Mouse (Mus musculus) bone marrow, adult 2 months (tissue): Measurements from ENCODE around the gene Cavin2. TPM values are rescaled to one million over a fixed set of nuclear protein-coding genes. Genes with fewer than 3 reads are reported as not detected.
A peak's percentile ranks its signal among the peaks of the same experiment; 100 is the strongest.

Source experiments
- H3K27ac ChIP-seq: fragments of 200-500 bp; 2 replicates; pipeline ENCODE4 v1.5.1; 2012; ENCODE audit warnings: low read depth, mild to moderate bottlenecking, control low read depth, inconsistent platforms, low read length; ENCODE audit not compliant: control insufficient read depth, poor library complexity, insufficient read depth
- H3K4me1 ChIP-seq: fragments of 200-500 bp; 2 replicates; pipeline ENCODE4 v1.6.1; 2011; ENCODE audit warnings: low read length; ENCODE audit not compliant: control insufficient read depth, insufficient read depth
- H3K4me3 ChIP-seq: fragments of 200-500 bp; replicated peaks from 2 replicates; pipeline ENCODE3; 2011; ENCODE audit warnings: mild to moderate bottlenecking, low read depth, low read length, control low read depth; ENCODE audit not compliant: control insufficient read depth
- CTCF ChIP-seq: fragments of 200-500 bp; IDR thresholded peaks from 2 replicates; pipeline ENCODE4 v1.5.1; 2011; ENCODE audit warnings: low read length, control low read depth; ENCODE audit not compliant: control insufficient read depth, insufficient read depth
- POLR2A ChIP-seq: fragments of 200-500 bp; IDR thresholded peaks from 2 replicates; pipeline ENCODE4 v1.6.1; 2011; ENCODE audit warnings: low read depth, mild to moderate bottlenecking, control low read depth, low read length, borderline replicate concordance; ENCODE audit not compliant: control insufficient read depth
- WGBS: fragments of 180-500 bp; shearing (Covaris S2); methylation state at CpG from one replicate; pipeline ENCODE4 v1.1.7; 2018; 5-methylcytosine and 5-hydroxymethylcytosine counted together
- polyA plus RNA-seq: library from polyadenylated mRNA; stranded (reverse); fragments of >200 nt; gene quantifications from 2 replicates; pipeline ENCODE4 v1.2.4, GENCODE M21; 2011; ENCODE audit warnings: low replicate concordance; ENCODE audit not compliant: missing spikeins, insufficient read depth, insufficient read length

Cavin2 gene
- polyA plus RNA-seq, 1 experiment = 24.3 TPM

DNA sequence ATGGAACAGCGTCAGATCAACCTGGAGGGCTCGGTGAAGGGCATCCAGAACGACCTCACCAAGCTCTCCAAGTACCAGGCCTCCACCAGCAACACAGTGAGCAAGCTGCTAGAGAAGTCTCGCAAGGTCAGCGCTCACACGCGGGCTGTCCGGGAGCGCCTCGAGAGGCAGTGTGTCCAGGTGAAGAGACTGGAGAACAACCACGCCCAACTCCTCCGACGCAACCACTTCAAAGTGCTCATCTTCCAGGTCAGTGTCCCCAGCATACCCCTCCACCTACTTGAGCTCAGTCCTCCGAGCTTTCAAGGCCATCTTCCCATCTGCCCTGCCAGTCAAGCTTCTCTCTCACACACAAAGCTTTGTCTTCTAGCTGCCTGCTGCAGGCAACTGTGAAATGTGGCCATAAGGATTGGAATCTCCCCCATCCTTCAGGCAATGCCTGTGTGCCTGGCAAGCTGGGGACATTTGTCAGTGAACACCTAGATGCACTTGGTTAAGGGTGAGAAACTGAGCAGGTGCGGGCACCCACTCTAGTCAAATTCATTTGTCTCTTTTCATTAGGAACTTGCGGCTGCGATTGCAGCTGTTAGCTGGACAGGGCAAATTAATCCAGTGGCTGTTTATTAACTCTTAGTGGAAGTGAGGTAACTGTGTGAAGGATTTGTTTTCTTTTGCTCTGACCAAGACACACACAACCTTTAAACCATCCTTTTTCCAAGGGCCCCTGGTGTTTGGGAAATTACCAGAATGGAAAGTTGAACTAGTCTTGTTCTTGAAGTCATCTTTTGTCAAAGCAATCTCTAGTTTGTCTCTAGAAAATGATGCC is 907 bp downstream of the Cavin2 start:
- Histone ChIP-seq H3K4me1 (no peaks in the 10 kb centered on the region), H3K4me3 (peak overlapping the region; percentile 17), H3K27ac (peak overlapping the region; percentile 34; the same call in 1 of the 2 replicates)
- no peak for TF ChIP-seq POLR2A
- TF ChIP-seq CTCF = no peak
- 89% methylated on average over 17 of the region's 17 CpGs for WGBS

DNA sequence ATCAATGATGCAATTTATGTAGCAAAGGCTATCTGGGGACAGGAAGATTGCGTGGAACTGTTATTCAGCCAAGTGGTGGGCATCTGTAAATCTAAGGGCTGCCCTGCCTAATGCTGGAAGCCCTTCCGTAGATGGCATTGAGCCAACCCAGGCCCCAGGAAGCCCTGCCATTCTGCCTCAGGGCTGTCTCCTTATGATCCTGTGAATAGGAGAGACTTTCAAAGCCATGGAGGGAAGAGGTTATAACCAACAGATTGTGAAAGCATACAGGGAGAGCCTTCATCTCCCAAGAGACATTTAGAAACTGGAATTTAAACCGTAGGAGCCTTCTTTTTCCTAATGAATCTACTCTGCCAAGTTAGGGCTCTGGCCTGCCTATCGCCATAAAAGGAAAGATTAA is 1.7 kb downstream of the Cavin2 start:
- 70% methylated on average over 4 of the region's 4 CpGs for WGBS
- Histone ChIP-seq H3K4me3 (no peak overlapping the region), H3K4me1 (no peaks in the 10 kb centered on the region), H3K27ac (no peak overlapping the region)
- no peak for TF ChIP-seq POLR2A
- TF ChIP-seq CTCF = no peak

DNA sequence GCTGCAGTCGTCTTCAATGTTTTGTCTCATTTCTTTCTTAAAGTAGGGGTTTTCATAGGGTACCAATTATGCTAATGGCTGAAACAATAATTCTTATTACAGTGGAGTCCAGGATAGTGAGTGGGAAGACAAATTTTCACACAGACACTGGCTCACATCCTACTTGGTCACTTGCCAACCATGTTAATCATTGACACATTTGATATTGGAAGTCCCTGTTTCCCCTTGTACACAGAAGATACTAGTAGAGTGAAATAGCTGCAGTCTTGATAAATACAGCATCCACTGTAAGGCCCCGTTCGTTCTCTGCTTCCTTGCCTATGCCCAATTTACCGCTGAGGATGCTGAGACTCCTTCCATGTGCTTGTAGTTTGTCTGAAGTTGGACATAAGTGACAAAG is 3.4 kb downstream of the Cavin2 start:
- WGBS = 72% methylated on average over 4 of the region's 4 CpGs
- no peak overlapping the region for H3K4me3 ChIP-seq

DNA sequence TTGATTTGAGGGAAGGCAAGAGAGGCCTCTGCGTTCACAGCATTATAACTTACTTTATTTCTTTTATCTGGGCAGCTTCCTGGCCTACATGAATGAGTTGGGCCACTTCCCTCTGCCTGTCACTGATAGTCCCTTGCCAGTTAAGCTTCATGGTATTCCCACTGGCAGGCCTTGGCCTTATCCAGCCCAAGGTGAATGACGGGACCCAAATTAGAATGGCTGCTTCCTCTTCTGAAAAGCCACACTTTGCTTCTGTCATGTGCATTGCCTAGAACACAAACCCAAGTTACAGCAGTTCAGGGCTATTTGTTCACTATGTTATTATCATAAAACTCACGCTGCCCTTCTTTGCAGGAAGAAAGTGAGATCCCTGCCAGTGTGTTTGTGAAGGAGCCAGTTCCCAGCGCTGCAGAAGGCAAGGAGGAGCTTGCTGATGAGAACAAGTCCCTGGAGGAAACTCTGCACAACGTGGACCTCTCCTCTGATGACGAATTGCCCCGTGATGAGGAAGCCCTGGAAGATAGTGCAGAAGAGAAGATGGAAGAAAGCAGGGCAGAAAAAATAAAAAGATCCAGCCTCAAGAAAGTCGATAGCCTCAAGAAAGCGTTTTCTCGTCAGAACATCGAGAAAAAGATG is 11.5 kb downstream of the Cavin2 start:
- H3K27ac ChIP-seq = no peak overlapping the region
- WGBS = 46% methylated on average over 11 of the region's 11 CpGs
- H3K4me1 ChIP-seq = no peaks in the 10 kb centered on the region

More for the DNA sequence above, 3.4 kb downstream of the Cavin2 start:
- Histone ChIP-seq H3K4me1 (no peaks in the 10 kb centered on the region), H3K27ac (no peak overlapping the region)
- TF ChIP-seq CTCF = no peak
- no peak for TF ChIP-seq POLR2A

DNA sequence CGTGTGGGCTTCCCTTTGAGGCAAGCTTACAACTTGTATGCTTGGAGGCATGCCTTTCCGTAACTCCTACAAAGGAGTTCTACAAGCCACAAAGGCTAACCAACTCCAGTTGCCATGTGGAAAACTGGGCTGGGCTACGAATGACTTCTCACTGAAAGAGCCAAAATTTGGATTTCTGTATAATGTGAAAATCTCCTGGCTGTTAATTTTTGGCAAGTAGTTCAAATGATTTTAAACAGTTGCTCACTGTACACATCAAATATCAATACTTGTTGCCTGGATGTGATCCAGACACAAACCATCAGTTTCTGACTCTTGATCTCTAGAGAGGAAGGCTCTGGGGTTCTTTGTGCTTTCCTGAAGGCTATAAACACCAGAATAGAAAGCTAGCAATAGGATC is 18.1 kb downstream of the Cavin2 start:
- no peak overlapping the region for H3K27ac ChIP-seq
- no peaks in the 10 kb centered on the region for H3K4me1 ChIP-seq
- no peak overlapping the region for H3K4me3 ChIP-seq
- WGBS = 82% methylated on average over 3 of the region's 3 CpGs
- no peak for TF ChIP-seq CTCF
- no peak for TF ChIP-seq POLR2A

More for the DNA sequence above, 11.5 kb downstream of the Cavin2 start:
- no peak for TF ChIP-seq POLR2A
- no peak for TF ChIP-seq CTCF
- H3K4me3 ChIP-seq = no peak overlapping the region

DNA sequence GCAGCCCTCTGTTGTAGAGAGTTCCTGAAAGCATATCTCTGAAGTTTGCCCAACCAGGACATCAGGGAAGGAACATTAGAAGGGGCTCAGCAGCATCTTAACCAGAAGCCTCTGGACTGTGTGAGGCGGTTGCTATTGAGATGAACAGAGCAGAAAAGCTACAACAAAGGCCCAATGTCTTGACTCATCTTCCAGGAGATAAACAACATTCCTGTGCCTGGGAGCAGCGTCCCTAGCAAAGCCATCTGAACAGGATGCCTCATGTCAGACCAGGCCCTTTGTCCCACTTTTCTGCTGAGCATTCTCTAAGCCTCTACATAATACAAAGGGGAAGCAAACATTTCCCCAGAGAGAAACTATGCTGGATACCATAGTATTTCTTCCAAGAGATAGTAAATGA is 26.6 kb downstream of the Cavin2 start:
- no peak for TF ChIP-seq POLR2A
- no peak for TF ChIP-seq CTCF
- no peak overlapping the region for H3K4me3 ChIP-seq
- H3K27ac ChIP-seq = no peak overlapping the region
- 66% methylated on average over 2 of the region's 2 CpGs for WGBS
- no peaks in the 10 kb centered on the region for H3K4me1 ChIP-seq

DNA sequence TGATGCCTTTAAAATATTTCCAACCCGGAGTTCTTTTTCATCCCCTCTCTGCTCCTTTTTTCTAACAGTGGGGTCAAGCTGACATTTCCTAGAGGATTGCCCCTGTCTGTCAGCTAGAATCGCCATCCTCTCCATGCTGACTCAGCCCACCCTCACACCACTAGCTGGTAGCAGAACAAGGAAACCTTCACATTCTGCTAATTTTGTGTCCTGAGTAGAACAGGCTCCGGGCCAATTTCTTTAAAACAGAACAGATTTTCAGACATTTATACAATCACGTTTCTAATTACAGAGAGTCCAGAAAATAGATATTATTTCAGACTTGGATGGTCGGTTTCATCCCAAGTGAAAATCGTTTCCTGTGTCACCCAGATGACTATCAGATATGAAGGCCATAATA is 34.6 kb downstream of the Cavin2 start:
- Histone ChIP-seq H3K27ac (no peak overlapping the region), H3K4me3 (no peak overlapping the region), H3K4me1 (no peaks in the 10 kb centered on the region)
- 74% methylated on average over 6 of the region's 6 CpGs for WGBS
- TF ChIP-seq CTCF (no peak), POLR2A (no peak)

DNA sequence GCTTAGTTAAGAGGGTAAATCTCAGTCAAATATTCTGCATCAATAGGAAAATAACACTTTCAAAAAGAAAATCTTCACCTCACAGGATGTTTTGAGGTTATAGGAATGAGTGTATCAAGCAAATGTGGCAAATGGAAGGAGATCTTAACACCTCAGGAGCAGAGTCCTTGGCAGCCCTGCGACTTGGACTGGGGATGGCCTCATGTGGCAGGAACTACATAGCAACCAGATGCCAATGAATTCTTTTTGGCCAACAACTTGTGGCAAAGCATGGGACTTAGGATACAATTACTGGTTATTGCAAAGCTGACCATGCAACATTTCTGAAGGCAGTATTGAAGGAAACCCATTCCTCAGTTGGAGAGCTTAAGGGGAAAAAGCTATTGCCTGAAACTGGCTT is 39.6 kb downstream of the Cavin2 start:
- Histone ChIP-seq H3K4me3 (no peak overlapping the region), H3K27ac (no peak overlapping the region), H3K4me1 (no peaks in the 10 kb centered on the region)
- 69% methylated on average over 1 of the region's 1 CpGs for WGBS
- no peak for TF ChIP-seq POLR2A
- no peak for TF ChIP-seq CTCF

DNA sequence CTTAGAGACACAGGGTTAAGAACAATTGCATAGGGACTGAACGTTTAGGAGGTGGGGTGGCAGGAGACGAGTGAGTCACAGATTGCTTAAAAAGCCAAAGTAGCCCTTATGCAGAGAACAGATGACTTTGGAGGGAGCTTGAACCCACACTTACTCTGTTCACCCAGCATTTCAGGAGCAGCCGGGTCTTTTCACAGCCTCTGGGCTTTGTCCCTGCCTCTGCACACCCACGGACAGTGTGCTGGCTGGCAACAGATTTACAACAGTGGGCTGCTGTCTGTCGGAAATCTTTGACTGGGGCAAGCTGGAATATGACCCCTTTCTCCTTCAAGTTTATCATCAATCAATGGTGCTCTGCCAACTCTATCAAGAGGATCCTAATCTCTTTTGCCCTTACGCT is 44.1 kb downstream of the Cavin2 start:
- TF ChIP-seq POLR2A = no peak
- TF ChIP-seq CTCF = no peak
- no peak overlapping the region for H3K27ac ChIP-seq
- no peak overlapping the region for H3K4me3 ChIP-seq
- 67% methylated on average over 6 of the region's 6 CpGs for WGBS
- H3K4me1 ChIP-seq = no peaks in the 10 kb centered on the region
